Mouse (Mus musculus): ENCODE measurements around the gene Bik. TPM values are rescaled to one million over a fixed set of nuclear protein-coding genes. Genes with fewer than 3 reads are reported as not detected.
A peak's percentile ranks its signal among the peaks of the same experiment; 100 is the strongest.
"Not testable (repeated sequence)": the region's sequence is repeated elsewhere in the genome, so short reads cannot be mapped to it uniquely, and the experiment has no call there.

Bik gene
- polyA plus RNA-seq, 1 experiment from 2014 or later = 1.2 TPM

DNA sequence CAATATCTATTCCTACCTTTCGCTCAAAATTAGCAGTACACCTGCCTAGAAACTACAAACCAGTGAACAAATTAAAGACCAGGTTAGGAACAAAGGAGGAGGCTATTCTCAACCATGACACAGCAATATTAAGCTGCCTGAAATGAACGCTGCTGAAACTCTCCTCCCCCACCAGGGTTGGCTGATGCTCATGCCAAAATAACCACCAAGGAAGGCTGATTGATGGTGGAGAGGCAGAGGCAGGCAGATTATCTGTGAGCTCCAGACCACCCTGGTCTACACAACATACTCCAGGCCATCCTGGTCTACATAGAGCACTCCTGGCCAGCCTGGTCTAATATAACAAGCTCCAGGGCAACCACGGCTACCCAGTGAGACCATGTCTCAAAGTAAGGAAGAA is 31.5 kb upstream of the Bik start:
- no peak overlapping the region for H3K4me3 ChIP-seq
- no peaks in the 10 kb centered on the region for H3K4me1 ChIP-seq
- no peak for ATAC-seq (replicated peaks)
- H3K4me2 ChIP-seq (replicated peaks) = no peak overlapping the region
- no peak overlapping the region for H3K27ac ChIP-seq (replicated peaks)
- H3K36me3 ChIP-seq = peaks cover 88% of the 10 kb centered on the region
- no peak overlapping the region for H3K9ac ChIP-seq (replicated peaks)
- H3K9me3 ChIP-seq = no peaks in the 10 kb centered on the region
- WGBS = 94% methylated on average over 3 of the region's 3 CpGs
- H3K27me3 ChIP-seq = no peaks in the 10 kb centered on the region

DNA sequence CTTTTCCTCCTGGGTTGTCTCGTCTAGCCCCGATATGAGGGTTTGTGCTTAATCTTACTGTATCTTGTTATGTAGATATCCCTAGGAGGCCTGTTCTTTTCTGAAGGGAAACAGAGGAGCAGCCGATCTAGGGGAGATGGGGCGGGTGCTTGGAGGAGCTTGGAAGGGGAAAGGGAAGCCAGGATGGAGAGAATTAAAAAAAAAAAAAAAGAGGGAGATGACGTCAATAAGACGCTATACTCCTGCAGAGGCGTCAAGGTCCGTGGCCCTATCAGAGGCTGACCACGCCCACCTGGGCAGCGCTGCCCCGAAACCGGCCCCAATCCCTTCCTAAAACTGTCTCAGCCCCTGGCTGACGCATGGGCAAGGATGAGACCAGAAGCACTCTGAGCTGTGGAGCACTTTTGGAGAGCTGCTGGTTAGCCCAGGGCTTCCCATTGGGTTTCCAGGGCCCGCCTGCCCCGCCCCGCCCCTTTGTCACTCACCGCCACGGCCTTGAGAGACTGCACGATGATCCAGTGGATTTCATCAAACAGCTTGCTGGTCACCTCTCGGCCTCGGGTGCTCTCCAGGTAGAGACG is 30.8 kb upstream of the Bik start:
- no peak overlapping the region for H3K9ac ChIP-seq (replicated peaks)
- no peak overlapping the region for H3K27ac ChIP-seq (replicated peaks)
- no peak overlapping the region for H3K4me3 ChIP-seq
- H3K4me1 ChIP-seq = no peaks in the 10 kb centered on the region
- no peaks in the 10 kb centered on the region for H3K27me3 ChIP-seq
- no peaks in the 10 kb centered on the region for H3K9me3 ChIP-seq
- 79% methylated on average over 21 of the region's 22 CpGs for WGBS
- no peak for ATAC-seq (replicated peaks)
- H3K4me2 ChIP-seq (replicated peaks) = no peak overlapping the region
- peaks cover 89% of the 10 kb centered on the region for H3K36me3 ChIP-seq

DNA sequence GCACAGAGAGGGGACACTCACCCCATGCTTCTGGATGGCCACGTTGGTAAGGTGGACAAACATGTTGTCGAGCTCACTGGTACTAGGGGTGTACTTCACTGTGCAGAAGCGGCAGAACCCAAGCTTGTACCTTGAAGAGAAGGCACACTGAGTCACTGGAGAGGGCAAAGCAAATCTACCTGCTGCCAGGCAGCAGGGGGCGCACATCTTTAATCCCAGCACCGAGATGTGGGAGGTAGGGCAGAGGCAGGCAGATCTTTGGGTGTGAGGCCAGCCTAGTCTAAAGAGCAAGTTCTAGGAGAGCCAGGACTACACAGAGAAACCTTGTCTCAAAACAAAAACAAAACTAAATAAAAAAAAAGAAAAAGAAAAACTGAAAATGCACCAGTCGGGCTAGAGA is 29.4 kb upstream of the Bik start:
- no peak overlapping the region for H3K27ac ChIP-seq (replicated peaks)
- H3K36me3 ChIP-seq = peaks cover 91% of the 10 kb centered on the region
- WGBS = 91% methylated on average over 6 of the region's 6 CpGs
- no peaks in the 10 kb centered on the region for H3K4me1 ChIP-seq
- no peak overlapping the region for H3K4me2 ChIP-seq (replicated peaks)
- no peak for ATAC-seq (replicated peaks)
- H3K9ac ChIP-seq (replicated peaks) = no peak overlapping the region
- H3K9me3 ChIP-seq = no peaks in the 10 kb centered on the region
- no peak overlapping the region for H3K4me3 ChIP-seq
- no peaks in the 10 kb centered on the region for H3K27me3 ChIP-seq

DNA sequence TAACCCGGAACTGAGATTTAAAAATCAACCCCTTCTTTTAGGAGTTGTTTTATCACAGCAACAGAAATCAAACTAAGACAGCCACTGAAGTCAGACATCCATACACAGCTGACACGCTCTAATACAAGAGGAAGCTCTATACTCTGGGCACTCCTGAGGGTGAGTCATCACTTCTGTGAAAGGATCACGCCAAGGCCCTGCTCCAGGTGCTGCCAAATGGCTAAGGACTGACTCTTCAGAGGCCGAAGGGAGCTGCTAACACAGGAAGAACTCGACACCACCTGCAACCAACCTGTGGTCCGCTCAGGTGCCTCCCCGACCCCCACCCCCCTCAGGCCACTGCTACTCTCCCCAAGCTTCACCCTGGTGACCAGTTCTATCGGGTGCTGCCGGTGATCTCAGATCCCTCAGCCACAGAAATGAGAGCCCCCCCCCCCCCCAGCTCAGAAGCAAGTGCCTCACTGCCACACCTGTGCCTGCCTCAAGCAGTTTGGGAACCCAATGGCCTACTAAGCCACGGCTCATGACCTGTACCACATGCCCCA is 27.4 kb upstream of the Bik start:
- no peak overlapping the region for H3K27ac ChIP-seq (replicated peaks)
- WGBS = 93% methylated on average over 10 of the region's 10 CpGs
- H3K36me3 ChIP-seq = peaks cover 87% of the 10 kb centered on the region
- H3K4me1 ChIP-seq = no peaks in the 10 kb centered on the region
- no peak for ATAC-seq (replicated peaks)
- no peak overlapping the region for H3K4me2 ChIP-seq (replicated peaks)
- no peak overlapping the region for H3K9ac ChIP-seq (replicated peaks)
- H3K27me3 ChIP-seq = no peaks in the 10 kb centered on the region
- no peaks in the 10 kb centered on the region for H3K9me3 ChIP-seq
- no peak overlapping the region for H3K4me3 ChIP-seq

DNA sequence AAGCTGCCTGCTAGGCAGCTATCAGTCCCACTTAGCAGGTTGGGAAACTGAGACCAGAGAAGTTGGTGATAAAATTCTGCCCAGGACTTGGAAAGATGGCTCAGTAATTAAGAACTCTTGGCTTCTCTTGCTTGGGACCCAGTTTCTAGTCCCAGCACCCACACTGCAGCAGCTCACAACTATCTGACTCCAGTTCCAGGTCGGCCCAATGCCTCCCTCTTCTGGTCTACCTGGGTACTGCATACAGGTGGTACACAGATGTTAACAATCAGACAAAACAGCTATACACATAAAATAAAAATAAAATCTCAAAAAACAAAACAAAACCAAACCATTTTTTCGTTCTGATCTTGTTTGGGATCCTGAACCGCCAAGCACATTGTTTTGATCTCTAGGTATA is 26.3 kb upstream of the Bik start:
- no peaks in the 10 kb centered on the region for H3K9me3 ChIP-seq
- WGBS = 58% methylated on average over 3 of the region's 3 CpGs
- H3K9ac ChIP-seq (replicated peaks) = no peak overlapping the region
- no peak for ATAC-seq (replicated peaks)
- no peak overlapping the region for H3K4me3 ChIP-seq
- H3K4me2 ChIP-seq (replicated peaks) = no peak overlapping the region
- H3K27ac ChIP-seq (replicated peaks) = no peak overlapping the region
- no peaks in the 10 kb centered on the region for H3K4me1 ChIP-seq
- peaks cover 84% of the 10 kb centered on the region for H3K36me3 ChIP-seq
- H3K27me3 ChIP-seq = no peaks in the 10 kb centered on the region

DNA sequence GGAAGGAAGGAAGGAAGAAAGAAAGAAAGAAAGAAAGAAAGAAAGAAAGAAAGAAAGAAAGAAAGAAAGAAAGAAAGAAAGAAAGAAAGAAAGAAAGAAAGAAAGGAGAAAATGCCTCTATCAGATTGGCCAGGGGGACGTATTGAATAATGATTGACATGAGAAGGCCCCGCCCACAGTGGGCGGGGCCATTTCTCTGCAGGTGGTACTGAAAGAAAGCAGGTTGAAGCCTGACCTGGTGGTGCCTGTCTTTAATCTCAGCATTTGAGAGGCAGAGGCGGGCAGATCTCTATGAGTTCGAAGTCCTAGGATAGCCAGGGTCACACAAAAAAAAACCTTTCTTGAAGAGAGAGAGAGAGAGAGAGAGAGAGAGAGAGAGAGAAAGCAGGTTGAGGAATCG is 25.2 kb upstream of the Bik start:
- not testable (repeated sequence) for H3K4me1 ChIP-seq; H3K4me3 ChIP-seq; H3K9ac ChIP-seq (replicated peaks); H3K9me3 ChIP-seq; H3K27ac ChIP-seq (replicated peaks); ATAC-seq (replicated peaks); H3K4me2 ChIP-seq (replicated peaks); H3K27me3 ChIP-seq
- H3K36me3 ChIP-seq = peaks cover 74% of the 10 kb centered on the region
- 85% methylated on average over 6 of the region's 6 CpGs for WGBS

DNA sequence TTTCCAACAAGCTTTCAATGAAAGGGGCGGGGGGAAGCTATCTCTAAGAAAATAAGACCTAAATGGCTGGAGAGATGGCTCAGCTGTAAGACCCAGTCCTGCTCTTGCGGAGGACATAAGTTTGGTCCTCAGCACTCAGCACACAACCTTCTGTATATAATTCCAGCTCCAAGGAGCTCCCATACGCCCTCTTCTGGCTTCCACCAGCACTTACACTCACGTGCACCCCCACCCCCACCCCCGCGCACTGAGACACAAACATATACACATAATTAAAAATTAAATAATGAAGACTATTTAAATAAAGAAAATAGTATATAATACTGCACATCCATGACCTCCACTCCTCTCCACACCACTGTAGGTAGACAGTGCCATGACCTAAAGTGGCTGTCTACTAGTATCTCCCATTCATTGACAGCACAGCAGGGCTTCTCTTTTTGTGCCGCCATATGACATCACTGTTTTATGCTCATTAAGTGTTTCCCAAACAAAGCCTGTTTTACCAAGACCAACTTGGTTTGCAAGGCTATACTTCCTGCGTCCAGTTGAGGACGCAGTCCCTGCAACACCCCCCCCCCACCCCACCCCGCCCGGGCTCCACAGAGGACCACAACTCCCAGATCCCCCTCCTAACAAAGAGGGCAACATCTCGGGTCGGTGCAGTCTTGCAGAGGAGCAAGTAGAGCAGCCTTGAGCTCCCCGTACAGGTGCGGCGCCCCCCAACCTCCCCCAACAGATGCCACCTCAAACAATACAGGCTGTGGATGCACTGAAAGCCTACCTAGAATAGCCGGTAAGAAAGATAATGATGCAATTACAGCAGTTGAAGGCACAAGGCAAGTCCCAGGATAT is 16.5 kb upstream of the Bik start:
- peak overlapping the region; percentile 63 for H3K4me3 ChIP-seq
- H3K4me1 ChIP-seq = peaks cover 31% of the 10 kb centered on the region
- peak; percentile 83 for ATAC-seq (replicated peaks)
- H3K27me3 ChIP-seq = no peaks in the 10 kb centered on the region
- H3K27ac ChIP-seq (replicated peaks) = peak overlapping the region; percentile 93
- 24% methylated on average over 17 of the region's 17 CpGs for WGBS
- no peaks in the 10 kb centered on the region for H3K9me3 ChIP-seq
- H3K9ac ChIP-seq (replicated peaks) = peak overlapping the region; percentile 69
- H3K36me3 ChIP-seq = peaks cover 3% of the 10 kb centered on the region; the same call in 1 of the 2 replicates
- peak overlapping the region; percentile 53 for H3K4me2 ChIP-seq (replicated peaks)

DNA sequence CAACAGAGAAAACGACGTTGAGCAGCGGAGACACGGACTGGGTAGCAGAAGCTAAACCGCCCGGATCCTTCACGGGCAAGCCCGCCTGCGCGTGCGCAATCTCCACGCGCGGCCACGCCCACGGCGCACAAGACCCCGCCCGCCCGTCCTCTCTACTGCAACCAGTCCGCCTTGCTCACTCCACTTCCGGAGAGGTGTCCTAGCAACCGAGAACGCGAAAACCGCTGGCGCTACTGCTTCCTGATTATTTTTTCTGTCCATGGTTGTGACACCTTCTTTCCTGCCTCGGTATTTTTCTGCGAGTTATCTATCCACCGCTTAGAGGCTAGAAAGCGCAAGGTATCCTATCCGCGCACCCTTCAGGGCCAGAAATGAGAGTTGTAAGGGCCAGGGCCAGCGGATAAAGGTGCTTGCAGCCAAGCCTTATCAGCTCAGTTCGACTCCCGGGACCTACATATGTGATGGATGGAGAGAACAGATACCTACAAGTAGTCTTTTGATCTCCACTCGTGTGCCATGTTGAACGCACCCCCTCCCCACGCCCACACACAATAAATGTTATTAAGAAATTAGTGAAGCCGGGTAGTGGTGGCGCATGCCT is 15.8 kb upstream of the Bik start, which contains the start of gene Ttll1:
Gene Ttll1 (minus strand): TSS at position 89 of the 601 bp plus-strand sequence.
- Histone ChIP-seq H3K4me3 (peak within 1 kb of the TSS; percentile 63), H3K27ac (replicated peaks) (peak within 1 kb of the TSS; percentile 93), H3K36me3 (no peaks in the 10 kb centered on the region), H3K27me3 (no peaks in the 10 kb centered on the region), H3K9ac (replicated peaks) (peak within 1 kb of the TSS; percentile 69), H3K9me3 (no peaks in the 10 kb centered on the region), H3K4me2 (replicated peaks) (peak within 1 kb of the TSS; percentile 53), H3K4me1 (peaks cover 31% of the 10 kb centered on the region)
- peak; percentile 97 for ATAC-seq (replicated peaks)
- WGBS = 12% methylated on average over 41 of the region's 41 CpGs

DNA sequence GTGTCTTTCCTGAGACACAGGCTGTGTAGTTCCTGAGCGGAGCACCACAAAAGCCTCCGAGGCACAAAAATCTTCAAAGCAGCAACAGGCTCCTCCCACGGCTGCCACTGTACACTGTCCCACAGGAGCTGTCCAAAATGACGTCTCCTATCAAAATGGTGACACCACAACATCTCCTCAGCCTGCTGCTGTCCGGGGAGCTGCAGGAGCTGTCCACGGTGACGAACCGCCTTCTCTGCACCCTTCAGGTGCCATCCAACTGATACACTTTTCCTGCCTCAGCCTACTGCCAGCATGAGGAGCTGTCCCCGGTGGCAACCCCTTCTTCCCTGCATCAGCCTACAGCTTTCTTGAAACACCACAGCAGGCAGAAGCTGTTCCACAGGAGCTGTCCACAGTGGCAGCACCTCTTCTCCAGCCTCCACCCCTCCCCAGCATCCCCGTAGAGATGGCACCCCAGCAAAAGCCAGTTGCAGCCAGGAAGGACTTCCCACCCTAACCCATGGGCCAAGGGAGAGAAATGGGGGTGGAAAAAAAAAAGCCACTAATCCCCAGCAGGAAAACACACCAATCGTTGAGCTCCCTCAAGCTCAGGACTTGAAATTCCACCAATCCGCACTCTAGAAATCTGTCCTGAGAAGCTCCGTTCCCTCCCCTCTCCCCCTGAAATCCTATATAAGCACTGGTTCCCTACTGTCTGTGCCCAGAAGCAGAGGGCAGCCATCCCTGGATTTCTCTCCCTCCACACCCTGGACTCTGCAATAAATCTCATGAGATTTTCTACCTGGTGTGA is 14.0 kb upstream of the Bik start:
- Histone ChIP-seq H3K36me3 (no peaks in the 10 kb centered on the region), H3K27me3 (no peaks in the 10 kb centered on the region), H3K4me1 (peaks cover 29% of the 10 kb centered on the region), H3K9me3 (no peaks in the 10 kb centered on the region), H3K9ac (replicated peaks) (no peak overlapping the region), H3K4me2 (replicated peaks) (no peak overlapping the region), H3K27ac (replicated peaks) (no peak overlapping the region), H3K4me3 (no peak overlapping the region)
- WGBS = 80% methylated on average over 13 of the region's 13 CpGs
- no peak for ATAC-seq (replicated peaks)

DNA sequence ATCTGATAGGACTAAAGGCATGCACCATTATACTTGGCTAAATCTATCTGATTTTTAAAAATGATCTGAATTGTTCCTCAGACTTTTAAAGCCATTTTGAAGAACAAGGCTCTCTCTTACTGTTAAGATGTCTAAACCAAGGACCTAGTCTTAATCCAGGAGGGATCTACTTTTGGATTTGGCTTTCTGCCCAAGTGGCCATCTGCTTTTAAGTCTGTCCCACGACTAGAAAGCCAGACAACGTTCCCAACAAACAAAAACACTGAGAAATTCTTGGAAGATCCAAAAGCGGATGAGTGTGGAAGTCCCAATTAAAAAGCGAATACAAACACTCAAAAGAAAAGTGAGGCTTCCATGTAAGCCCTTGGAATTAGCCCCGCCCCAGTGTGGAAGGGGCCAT is 11.6 kb upstream of the Bik start:
- no peak overlapping the region for H3K4me2 ChIP-seq (replicated peaks)
- 49% methylated on average over 5 of the region's 5 CpGs for WGBS
- no peaks in the 10 kb centered on the region for H3K36me3 ChIP-seq
- H3K9me3 ChIP-seq = no peaks in the 10 kb centered on the region
- no peaks in the 10 kb centered on the region for H3K27me3 ChIP-seq
- H3K27ac ChIP-seq (replicated peaks) = no peak overlapping the region
- H3K4me3 ChIP-seq = no peak overlapping the region
- ATAC-seq (replicated peaks) = no peak
- no peak overlapping the region for H3K9ac ChIP-seq (replicated peaks)
- H3K4me1 ChIP-seq = peaks cover 8% of the 10 kb centered on the region

DNA sequence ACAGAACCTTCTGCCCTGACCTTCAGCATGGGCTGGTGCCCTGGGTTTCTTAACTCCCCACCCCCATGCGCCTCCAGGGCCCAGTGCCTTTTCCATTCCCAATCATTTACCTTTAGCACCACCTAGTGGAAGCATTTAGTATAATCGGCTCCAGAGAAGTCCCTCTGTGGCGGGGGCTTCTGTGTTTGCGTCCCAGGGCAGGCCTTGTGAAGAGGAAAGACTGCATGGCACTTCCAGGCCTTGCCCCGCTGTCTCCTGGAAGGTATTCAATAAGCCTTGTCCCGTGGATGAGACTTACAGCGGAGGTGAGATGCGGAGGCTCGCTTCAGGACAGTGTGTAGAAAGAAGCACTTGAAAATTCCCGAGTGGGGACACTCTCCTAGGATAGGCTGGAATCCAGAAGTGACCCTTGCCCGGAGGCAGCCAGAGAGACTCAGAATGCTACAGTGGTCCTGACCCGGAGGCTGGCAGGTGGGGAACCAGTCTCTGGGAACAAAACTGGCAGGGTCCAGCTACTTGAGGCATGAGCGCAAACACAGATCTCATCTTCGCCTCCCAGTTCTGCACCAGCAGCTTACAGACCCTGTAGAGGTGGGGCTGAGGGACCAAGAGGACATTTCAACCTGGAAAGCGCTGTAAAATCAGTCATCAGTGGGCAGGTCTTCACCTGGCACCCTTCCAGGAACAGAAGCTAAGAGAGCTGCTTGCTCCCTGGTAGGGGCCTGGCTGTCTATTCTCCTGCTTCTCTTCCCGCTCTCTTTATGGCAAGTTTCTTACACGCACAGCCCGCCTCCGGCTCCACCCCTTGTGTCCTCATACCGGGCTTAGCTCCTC is 8.2 kb upstream of the Bik start:
- H3K36me3 ChIP-seq = no peaks in the 10 kb centered on the region
- 0 out of 2 replicates have a peak overlapping the region, but pooled peaks have one; percentile 11 for H3K4me2 ChIP-seq (replicated peaks)
- no peak overlapping the region; the same call in 1 of the 2 replicates for H3K9ac ChIP-seq (replicated peaks)
- peaks cover 3% of the 10 kb centered on the region; the same call in 1 of the 2 replicates for H3K4me1 ChIP-seq
- H3K27me3 ChIP-seq = no peaks in the 10 kb centered on the region
- peak; percentile 61 for ATAC-seq (replicated peaks)
- no peaks in the 10 kb centered on the region for H3K9me3 ChIP-seq
- H3K4me3 ChIP-seq = no peak overlapping the region
- no peak overlapping the region for H3K27ac ChIP-seq (replicated peaks)
- WGBS = 35% methylated on average over 20 of the region's 20 CpGs

Data from forebrain, embryonic 15.5 days (tissue).